Mouse (Mus musculus) heart, postnatal 0 days (tissue): ENCODE data around the gene Arsa.

Experiments
- CTCF ChIP-seq: IDR thresholded peaks from 2 replicates; pipeline ENCODE4 v1.5.1; 2016; ENCODE audit warnings: antibody characterized with exemption, control low read depth, low read depth
- EP300 ChIP-seq: IDR thresholded peaks from 2 replicates; pipeline ENCODE4 v1.6.1; 2016; ENCODE audit warnings: antibody characterized with exemption, low read depth

- TF ChIP-seq CTCF: no peak
- no peak for TF ChIP-seq EP300
Measured at GRCm38 (mm10) chr15:89499784-89500220, 22.6 kb upstream of the Arsa start.
